Mouse (Mus musculus): ENCODE measurements around the gene Olfr1309. TPM values are rescaled to one million over a fixed set of nuclear protein-coding genes. Genes with fewer than 3 reads are reported as not detected.
"Not testable (repeated sequence)": the region's sequence is repeated elsewhere in the genome, so short reads cannot be mapped to it uniquely, and the experiment has no call there.

Gene Olfr1309
- not detected in 2 replicates for polyA plus RNA-seq (2014; fragmentation: Nextera tagmentation; extraction: Ambion mirVana)

GRCm38 (mm10) chr2:111990181-111990580 lies at the start of gene Olfr1309:
Gene Olfr1309, minus strand, starts transcription at chr2:111990281.
- Histone ChIP-seq H3K9ac (no peak within 1 kb of the TSS), H3K4me3 (ENCODE audit: low read depth, low read length) (no peak within 1 kb of the TSS), H3K4me1 (ENCODE audit: insufficient read depth) (no peaks in the 10 kb centered on the region), H3K9me3 (ENCODE audit: low read depth, low read length) (no peaks in the 10 kb centered on the region), H3K4me2 (no peak within 1 kb of the TSS), H3K27ac (ENCODE audit: low read depth) (no peak within 1 kb of the TSS), H3K27me3 (ENCODE audit: insufficient read depth, low read length) (no peaks in the 10 kb centered on the region), H3K36me3 (ENCODE audit: insufficient read depth) (no peaks in the 10 kb centered on the region)
- ATAC-seq (ENCODE audit: insufficient read depth) (no peak), DNase-seq (no peak)
- TF ChIP-seq CTCF (IDR thresholded peaks at IDR 0.05; ENCODE audit: low read depth), result no peak
- 48% methylated on average over 1 of the region's 1 CpGs for WGBS

DNA sequence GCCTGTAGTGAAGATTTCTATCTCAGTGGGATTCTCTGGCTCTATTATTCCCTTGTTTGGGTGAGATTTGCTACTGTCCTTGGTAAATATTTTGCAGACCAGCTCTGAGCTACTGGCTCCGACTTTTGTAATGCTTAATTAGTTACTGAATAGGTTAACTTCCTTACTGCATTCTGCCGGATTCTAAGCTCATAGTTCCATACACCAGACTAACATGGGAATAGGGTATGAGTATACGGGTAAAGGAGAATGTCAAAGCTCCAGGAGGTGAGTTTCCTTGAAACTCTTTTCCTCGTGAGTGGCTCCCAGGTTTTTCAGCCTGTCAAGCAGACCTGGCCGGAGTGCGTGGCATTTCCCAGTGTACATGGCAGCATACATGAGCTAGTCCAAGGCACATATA lies 36.9 kb upstream of the Olfr1309 start:
- ATAC-seq (ENCODE audit: insufficient read depth); H3K9ac ChIP-seq; DNase-seq: not testable (repeated sequence)

DNA sequence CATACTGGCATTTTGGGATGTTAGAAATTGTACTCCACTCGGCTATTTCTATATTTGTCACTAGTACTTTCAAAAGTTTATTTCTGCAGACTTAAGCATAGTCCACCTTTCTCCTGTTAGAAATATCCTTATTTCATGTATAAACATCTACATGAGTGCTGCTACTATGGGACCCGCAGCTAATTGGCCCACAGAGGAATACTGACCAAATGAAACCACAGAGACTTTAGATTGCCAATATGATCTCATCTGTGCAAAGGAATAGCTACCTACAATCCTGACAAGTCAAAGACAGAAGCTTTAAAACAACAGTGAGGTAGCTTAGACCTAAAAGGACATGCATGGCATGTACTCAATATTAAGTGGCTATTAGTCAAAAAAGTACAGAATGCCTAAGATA lies 34.2 kb upstream of the Olfr1309 start, which contains the start of gene Olfr1311:
Gene Olfr1311, minus strand, starts transcription at position 101 of the 400 bp plus-strand sequence.
- Histone ChIP-seq H3K4me2 (no peak within 1 kb of the TSS), H3K36me3 (ENCODE audit: insufficient read depth) (no peaks in the 10 kb centered on the region), H3K27ac (ENCODE audit: low read depth) (no peak within 1 kb of the TSS), H3K4me1 (ENCODE audit: insufficient read depth) (no peaks in the 10 kb centered on the region), H3K9me3 (ENCODE audit: low read depth, low read length) (no peaks in the 10 kb centered on the region), H3K4me3 (ENCODE audit: low read depth, low read length) (no peak within 1 kb of the TSS), H3K9ac (no peak within 1 kb of the TSS), H3K27me3 (ENCODE audit: insufficient read depth, low read length) (no peaks in the 10 kb centered on the region)
- 85% methylated on average over 2 of the region's 2 CpGs for WGBS
- ATAC-seq (ENCODE audit: insufficient read depth) (no peak), DNase-seq (no peak)
- TF ChIP-seq CTCF (IDR thresholded peaks at IDR 0.05; ENCODE audit: low read depth), result no peak

More for the DNA sequence above, 36.9 kb upstream of the Olfr1309 start:
- H3K9me3 ChIP-seq (ENCODE audit: low read depth, low read length); H3K4me2 ChIP-seq; H3K27ac ChIP-seq (ENCODE audit: low read depth); H3K27me3 ChIP-seq (ENCODE audit: insufficient read depth, low read length); H3K36me3 ChIP-seq (ENCODE audit: insufficient read depth); H3K4me1 ChIP-seq (ENCODE audit: insufficient read depth); H3K4me3 ChIP-seq (ENCODE audit: low read depth, low read length): not testable (repeated sequence)
- WGBS, result 44% methylated on average over 6 of the region's 6 CpGs

- no peak for TF ChIP-seq CTCF (IDR thresholded peaks at IDR 0.05; ENCODE audit: low read depth)
- Histone ChIP-seq H3K27me3 (ENCODE audit: insufficient read depth, low read length) (no peaks in the 10 kb centered on the region), H3K27ac (ENCODE audit: low read depth) (no peak overlapping the region), H3K36me3 (ENCODE audit: insufficient read depth) (no peaks in the 10 kb centered on the region), H3K4me3 (ENCODE audit: low read depth, low read length) (no peak overlapping the region), H3K4me1 (ENCODE audit: insufficient read depth) (no peaks in the 10 kb centered on the region), H3K9me3 (ENCODE audit: low read depth, low read length) (no peaks in the 10 kb centered on the region), H3K9ac (no peak overlapping the region), H3K4me2 (no peak overlapping the region)
- 78% methylated on average over 3 of the region's 3 CpGs for WGBS
- DNase-seq (no peak), ATAC-seq (ENCODE audit: insufficient read depth) (no peak)
These were observed 24.8 kb upstream of the Olfr1309 start for GRCm38 (mm10) chr2:112014900-112015299.

GRCm38 (mm10) chr2:112012608-112013007 lies 22.5 kb upstream of the Olfr1309 start, which contains the start of gene Olfr1310:
Gene Olfr1310, minus strand, starts transcription at chr2:112012708.
- no peak within 1 kb of the TSS for H3K9ac ChIP-seq
- no peak for TF ChIP-seq CTCF (IDR thresholded peaks at IDR 0.05; ENCODE audit: low read depth)
- H3K4me3 ChIP-seq (ENCODE audit: low read depth, low read length), result no peak within 1 kb of the TSS

GRCm38 (mm10) chr2:111964844-111965243 lies 25.2 kb downstream of the Olfr1309 start, which contains the start of gene Olfr1308:
Gene Olfr1308, minus strand, starts transcription at chr2:111964944.
- no peak within 1 kb of the TSS for H3K4me3 ChIP-seq (ENCODE audit: low read depth, low read length)
- no peaks in the 10 kb centered on the region for H3K9me3 ChIP-seq (ENCODE audit: low read depth, low read length)
- no peak within 1 kb of the TSS for H3K4me2 ChIP-seq
- no peak for DNase-seq
- TF ChIP-seq CTCF (IDR thresholded peaks at IDR 0.05; ENCODE audit: low read depth), result no peak
- H3K36me3 ChIP-seq (ENCODE audit: insufficient read depth), result no peaks in the 10 kb centered on the region
- no peak within 1 kb of the TSS for H3K9ac ChIP-seq
- 45% methylated on average over 1 of the region's 1 CpGs for WGBS
- no peaks in the 10 kb centered on the region for H3K4me1 ChIP-seq (ENCODE audit: insufficient read depth)
- no peak within 1 kb of the TSS for H3K27ac ChIP-seq (ENCODE audit: low read depth)
- H3K27me3 ChIP-seq (ENCODE audit: insufficient read depth, low read length), result no peaks in the 10 kb centered on the region
- ATAC-seq (ENCODE audit: insufficient read depth), result no peak

More at GRCm38 (mm10) chr2:112012608-112013007, 22.5 kb upstream of the Olfr1309 start, which contains the start of gene Olfr1310:
- no peak within 1 kb of the TSS for H3K27ac ChIP-seq (ENCODE audit: low read depth)
- H3K4me2 ChIP-seq, result no peak within 1 kb of the TSS
- H3K27me3 ChIP-seq (ENCODE audit: insufficient read depth, low read length), result no peaks in the 10 kb centered on the region
- H3K9me3 ChIP-seq (ENCODE audit: low read depth, low read length), result no peaks in the 10 kb centered on the region
- no peaks in the 10 kb centered on the region for H3K36me3 ChIP-seq (ENCODE audit: insufficient read depth)
- DNase-seq (no peak), ATAC-seq (ENCODE audit: insufficient read depth) (no peak)
- H3K4me1 ChIP-seq (ENCODE audit: insufficient read depth), result no peaks in the 10 kb centered on the region

DNA sequence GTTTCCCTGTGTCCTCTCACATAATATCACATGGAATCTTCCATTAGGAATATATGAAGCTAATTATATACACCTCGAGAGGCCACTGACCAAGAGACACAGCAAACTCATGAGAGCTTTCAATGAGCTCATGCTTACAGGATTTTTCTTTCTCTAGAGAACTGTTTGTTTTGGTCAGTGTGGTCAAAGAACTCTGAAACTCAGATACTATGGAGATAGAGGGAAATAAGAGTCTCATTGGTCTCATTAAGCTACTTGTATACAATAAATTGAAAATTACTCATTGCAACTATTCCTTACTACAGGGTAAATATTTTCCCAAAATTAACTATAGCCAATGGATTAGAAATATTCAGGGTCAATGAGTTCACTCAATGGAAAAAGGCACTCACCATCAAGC lies 40.7 kb downstream of the Olfr1309 start, which contains the start of gene Olfr1307:
Gene Olfr1307, minus strand, starts transcription at position 101 of the 400 bp plus-strand sequence.
- no peaks in the 10 kb centered on the region for H3K9me3 ChIP-seq (ENCODE audit: low read depth, low read length)
- no peaks in the 10 kb centered on the region for H3K4me1 ChIP-seq (ENCODE audit: insufficient read depth)
- H3K9ac ChIP-seq, result no peak within 1 kb of the TSS
- H3K4me2 ChIP-seq, result no peak within 1 kb of the TSS
- ATAC-seq (ENCODE audit: insufficient read depth), result no peak
- TF ChIP-seq CTCF (IDR thresholded peaks at IDR 0.05; ENCODE audit: low read depth), result no peak
- WGBS, result 84% methylated on average over 1 of the region's 1 CpGs
- no peak within 1 kb of the TSS for H3K27ac ChIP-seq (ENCODE audit: low read depth)
- DNase-seq, result no peak
- no peaks in the 10 kb centered on the region for H3K36me3 ChIP-seq (ENCODE audit: insufficient read depth)
- H3K4me3 ChIP-seq (ENCODE audit: low read depth, low read length), result no peak within 1 kb of the TSS
- H3K27me3 ChIP-seq (ENCODE audit: insufficient read depth, low read length), result no peaks in the 10 kb centered on the region

Other genes starting within 250 kb of the Olfr1309 start
- not detected in 2 replicates for gene Olfr1301, start 239.3 kb downstream of the Olfr1309 start, polyA plus RNA-seq (2014; fragmentation: Nextera tagmentation; extraction: Ambion mirVana)
- gene Olfr1302, start 212.9 kb downstream of the Olfr1309 start, polyA plus RNA-seq (2014; fragmentation: Nextera tagmentation; extraction: Ambion mirVana), result not detected in 2 replicates
- gene Olfr1303, start 169.9 kb downstream of the Olfr1309 start, polyA plus RNA-seq (2014; fragmentation: Nextera tagmentation; extraction: Ambion mirVana), result not detected in 2 replicates
- not detected in 2 replicates for gene Olfr1305, start 113.1 kb downstream of the Olfr1309 start, polyA plus RNA-seq (2014; fragmentation: Nextera tagmentation; extraction: Ambion mirVana)
- gene Olfr1306, start 74.0 kb downstream of the Olfr1309 start, polyA plus RNA-seq (2014; fragmentation: Nextera tagmentation; extraction: Ambion mirVana), result not detected in 2 replicates
- not detected in 2 replicates for gene Olfr1307, start 40.8 kb downstream of the Olfr1309 start, polyA plus RNA-seq (2014; fragmentation: Nextera tagmentation; extraction: Ambion mirVana)
- not detected in 2 replicates for gene Olfr1308, start 25.3 kb downstream of the Olfr1309 start, polyA plus RNA-seq (2014; fragmentation: Nextera tagmentation; extraction: Ambion mirVana)
- gene Olfr1310, start 22.4 kb upstream of the Olfr1309 start, polyA plus RNA-seq (2014; fragmentation: Nextera tagmentation; extraction: Ambion mirVana), result not detected in 2 replicates
- gene Olfr1311, start 34.1 kb upstream of the Olfr1309 start, polyA plus RNA-seq (2014; fragmentation: Nextera tagmentation; extraction: Ambion mirVana), result not detected in 2 replicates
- gene Olfr1312, start 60.0 kb upstream of the Olfr1309 start, polyA plus RNA-seq (2014; fragmentation: Nextera tagmentation; extraction: Ambion mirVana), result not detected in 2 replicates
- not detected in 2 replicates for gene Olfr1313, start 87.6 kb upstream of the Olfr1309 start, polyA plus RNA-seq (2014; fragmentation: Nextera tagmentation; extraction: Ambion mirVana)
- not detected in 2 replicates for gene Olfr1314, start 106.5 kb upstream of the Olfr1309 start, polyA plus RNA-seq (2014; fragmentation: Nextera tagmentation; extraction: Ambion mirVana)
- not detected in 2 replicates for gene Olfr1315-ps1, start 125.2 kb upstream of the Olfr1309 start, polyA plus RNA-seq (2014; fragmentation: Nextera tagmentation; extraction: Ambion mirVana)
- not detected in 2 replicates for gene Olfr1316, start 144.7 kb upstream of the Olfr1309 start, polyA plus RNA-seq (2014; fragmentation: Nextera tagmentation; extraction: Ambion mirVana)
- gene Olfr1317, start 150.0 kb upstream of the Olfr1309 start, polyA plus RNA-seq (2014; fragmentation: Nextera tagmentation; extraction: Ambion mirVana), result not detected in 2 replicates
- not detected in 2 replicates for gene Olfr1318, start 163.9 kb upstream of the Olfr1309 start, polyA plus RNA-seq (2014; fragmentation: Nextera tagmentation; extraction: Ambion mirVana)
- 19.3 TPM in 2 replicates for gene Lpcat4, start 249.2 kb upstream of the Olfr1309 start, polyA plus RNA-seq (2014; fragmentation: Nextera tagmentation; extraction: Ambion mirVana)

Measured in lung, embryonic 14.5 days (tissue).